Mouse (Mus musculus): ENCODE measurements around the gene Chmp4b. TPM values are rescaled to one million over a fixed set of nuclear protein-coding genes. Genes with fewer than 3 reads are reported as not detected.

Gene Chmp4b
- polyA plus RNA-seq, 2 experiments from 2014 or later: 5.9 to 6.3 TPM

DNA sequence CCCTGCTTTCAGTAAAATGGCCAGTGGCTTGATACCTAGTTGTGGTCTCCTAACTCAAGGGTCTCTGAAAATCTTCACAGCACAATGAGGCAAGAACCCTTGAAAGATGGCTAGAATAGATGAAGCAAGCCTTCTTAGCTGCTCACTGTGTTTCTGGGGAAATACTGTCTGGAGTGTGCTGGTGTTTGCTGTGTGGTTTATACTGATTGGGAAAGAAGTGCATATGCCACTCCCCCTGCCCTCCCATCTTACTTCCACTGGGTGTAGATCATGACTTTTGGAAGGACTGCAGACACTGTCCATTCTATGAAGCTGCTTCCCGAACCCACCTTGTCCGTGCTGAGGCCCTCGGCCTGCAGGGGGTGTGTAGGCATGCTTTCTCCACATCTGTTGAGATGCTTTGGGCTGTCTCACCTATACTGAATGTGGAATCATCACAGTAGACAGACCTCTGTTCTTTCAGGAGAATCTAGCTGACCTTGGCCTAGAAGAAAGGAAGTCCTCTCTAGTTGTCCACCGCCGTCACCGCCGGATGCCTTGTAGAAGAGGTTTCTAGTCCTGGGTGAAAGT lies 33.5 kb downstream of the Chmp4b start:
- no peak for ATAC-seq

DNA sequence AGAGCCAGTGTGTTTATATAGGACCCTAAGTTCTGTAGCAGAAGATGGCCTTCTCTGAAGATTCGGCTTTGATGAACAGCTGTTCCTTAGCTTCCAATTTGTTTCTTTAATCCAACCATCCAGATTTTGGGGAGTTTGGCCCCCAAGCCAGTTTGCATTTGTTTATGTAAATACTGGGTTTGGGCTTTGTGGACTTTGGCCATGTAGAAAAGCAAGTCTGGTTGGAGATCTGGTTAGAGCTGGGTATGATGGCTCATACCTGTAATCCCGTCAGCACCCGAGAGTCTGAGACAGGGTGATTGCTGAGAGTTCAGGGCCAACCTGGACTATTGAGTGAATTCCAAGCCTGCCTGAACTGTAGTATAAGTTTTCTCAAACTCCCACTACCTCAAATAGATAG lies 34.3 kb downstream of the Chmp4b start:
- no peak for ATAC-seq

DNA sequence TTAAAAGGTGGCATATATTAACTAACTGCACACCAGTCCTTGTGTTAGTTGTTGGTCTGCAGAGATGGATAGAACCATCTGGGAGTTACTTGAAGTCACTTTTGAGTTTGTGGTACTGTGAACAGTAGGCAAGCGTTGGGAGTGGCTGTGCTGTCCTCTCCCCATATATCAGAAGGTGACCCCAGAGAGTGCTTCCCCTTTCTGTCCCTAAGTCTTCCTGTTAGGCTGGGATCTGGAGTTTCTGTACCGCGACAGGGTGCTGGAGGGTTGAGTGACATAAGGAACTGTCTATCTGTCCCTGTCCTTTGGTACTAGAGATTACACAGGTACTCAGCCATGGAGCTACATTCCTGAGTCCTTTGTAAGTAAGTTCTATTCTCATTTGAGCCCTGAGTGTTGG lies 35.3 kb downstream of the Chmp4b start:
- no peak for ATAC-seq

DNA sequence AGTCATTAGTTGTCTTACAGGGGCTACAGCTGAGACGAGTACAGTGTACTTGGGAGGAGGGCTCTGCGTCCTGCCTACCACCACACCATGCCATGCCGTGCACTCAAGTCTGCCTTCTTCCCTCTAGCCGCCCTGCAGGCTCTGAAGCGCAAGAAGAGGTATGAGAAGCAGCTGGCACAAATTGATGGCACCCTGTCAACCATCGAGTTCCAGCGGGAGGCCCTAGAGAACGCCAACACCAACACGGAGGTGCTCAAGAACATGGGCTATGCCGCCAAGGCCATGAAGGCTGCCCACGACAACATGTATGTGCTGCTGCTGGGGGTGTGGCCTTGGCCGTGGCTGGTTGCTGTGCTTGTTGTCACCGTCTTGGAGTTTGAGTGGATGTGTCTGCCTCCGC lies 37.9 kb downstream of the Chmp4b start:
- no peak for ATAC-seq

DNA sequence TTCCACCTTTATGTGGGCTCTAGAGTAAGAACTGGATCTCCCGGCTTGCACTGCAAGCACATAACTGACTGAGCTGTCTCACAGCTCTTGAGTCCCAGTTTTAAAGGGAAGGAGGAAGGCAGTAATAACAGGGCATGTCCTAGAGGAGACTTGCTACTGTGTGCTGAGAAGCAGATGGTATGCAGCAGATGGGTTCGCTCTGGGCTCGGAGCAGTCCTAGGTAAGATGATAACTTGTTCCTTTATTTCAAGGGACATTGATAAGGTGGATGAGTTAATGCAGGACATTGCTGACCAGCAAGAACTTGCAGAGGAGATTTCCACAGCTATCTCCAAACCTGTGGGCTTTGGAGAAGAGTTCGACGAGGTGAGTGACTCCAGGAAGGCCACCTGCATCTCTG lies 39.5 kb downstream of the Chmp4b start:
- no peak for ATAC-seq

DNA sequence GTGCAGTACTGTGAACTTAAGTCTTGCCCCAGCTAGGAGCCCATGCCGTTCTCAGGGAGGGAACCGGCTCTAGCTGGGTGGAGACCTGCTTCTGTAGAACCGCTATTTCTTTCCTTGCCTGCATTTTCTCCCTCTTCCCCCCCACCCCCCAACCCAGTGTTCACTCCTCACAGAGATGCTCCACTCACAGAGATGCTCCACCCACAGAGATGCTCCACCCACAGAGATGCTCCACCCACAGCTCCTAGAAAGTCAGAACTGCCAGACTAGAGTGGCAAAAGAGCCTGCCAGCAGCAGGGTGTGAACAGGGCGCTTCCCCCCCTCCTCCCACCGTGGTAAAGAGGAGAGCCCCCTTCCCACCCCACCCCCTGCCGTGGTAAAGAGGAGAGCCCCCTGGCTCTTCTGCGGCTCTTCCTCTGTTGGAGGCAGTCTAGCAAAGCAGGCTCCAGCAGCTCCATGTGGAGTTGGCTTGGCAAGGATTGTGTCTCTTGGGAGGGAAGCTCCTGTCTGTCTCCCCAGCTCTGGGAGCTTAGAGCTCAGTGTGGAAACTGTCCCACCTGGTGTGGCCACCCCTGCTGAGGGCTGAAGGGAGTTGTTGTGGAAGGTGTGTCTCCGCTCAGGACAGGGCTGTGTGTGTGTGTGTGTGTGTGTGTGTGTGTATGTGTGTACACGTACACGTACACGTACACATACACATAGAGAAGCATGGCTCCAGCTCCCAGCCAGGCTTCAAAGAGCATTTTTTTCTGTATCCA lies 41.9 kb downstream of the Chmp4b start:
- ATAC-seq: no peak

DNA sequence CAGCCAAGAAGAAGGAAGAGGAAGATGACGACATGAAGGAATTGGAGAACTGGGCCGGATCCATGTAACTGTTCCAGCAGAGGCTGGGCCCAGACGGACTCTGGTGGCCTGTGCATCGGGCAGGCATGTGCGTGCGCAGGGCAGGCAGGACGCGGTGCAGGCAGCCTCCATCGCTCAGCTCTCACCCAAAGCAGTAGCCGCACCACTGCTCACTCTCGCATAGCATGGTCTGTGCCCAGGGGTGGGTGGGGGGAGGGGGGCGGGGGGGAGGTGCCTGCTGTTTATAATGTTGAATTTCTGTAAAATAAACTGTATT lies 42.4 kb downstream of the Chmp4b start:
- no peak for ATAC-seq

DNA sequence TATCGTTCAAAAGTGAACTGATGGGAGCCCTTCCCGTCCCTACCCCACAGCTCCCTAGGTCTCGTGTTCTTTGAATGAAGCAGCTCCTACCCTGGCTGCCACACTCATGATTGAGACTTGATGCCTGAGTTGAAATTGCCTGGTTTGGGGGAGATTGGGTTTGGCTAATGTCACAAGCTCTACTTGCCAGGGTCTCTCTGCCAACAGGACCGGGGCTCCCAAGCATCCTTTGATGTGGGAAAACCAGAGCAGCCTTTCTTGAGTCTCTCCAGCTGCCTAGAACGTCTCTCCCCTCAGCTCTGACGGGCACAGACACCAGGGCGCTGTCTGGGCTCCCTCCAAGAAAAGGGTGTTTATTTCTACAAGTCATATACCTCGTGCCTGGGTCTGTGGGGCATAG lies 44.2 kb downstream of the Chmp4b start:
- no peak for ATAC-seq

DNA sequence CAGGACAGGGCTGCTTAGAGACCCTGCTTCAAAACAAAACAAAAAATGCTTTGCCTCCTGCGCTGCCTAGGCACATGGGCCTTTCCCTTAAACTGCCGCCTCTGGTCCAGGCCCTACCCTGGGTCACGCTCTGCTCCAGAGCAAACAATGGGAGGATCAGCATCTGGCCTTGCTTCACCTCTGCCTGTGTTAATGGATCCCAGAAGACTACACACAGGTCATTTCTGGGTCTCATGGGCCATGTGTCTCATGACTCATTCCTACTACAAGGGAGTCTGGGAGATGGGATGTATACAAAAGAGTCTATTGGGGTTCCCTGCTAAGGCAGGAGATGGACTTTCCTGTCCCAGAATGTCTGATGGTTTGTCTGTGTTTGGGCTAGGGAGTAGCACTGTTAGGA lies 45.2 kb downstream of the Chmp4b start:
- ATAC-seq: no peak

DNA sequence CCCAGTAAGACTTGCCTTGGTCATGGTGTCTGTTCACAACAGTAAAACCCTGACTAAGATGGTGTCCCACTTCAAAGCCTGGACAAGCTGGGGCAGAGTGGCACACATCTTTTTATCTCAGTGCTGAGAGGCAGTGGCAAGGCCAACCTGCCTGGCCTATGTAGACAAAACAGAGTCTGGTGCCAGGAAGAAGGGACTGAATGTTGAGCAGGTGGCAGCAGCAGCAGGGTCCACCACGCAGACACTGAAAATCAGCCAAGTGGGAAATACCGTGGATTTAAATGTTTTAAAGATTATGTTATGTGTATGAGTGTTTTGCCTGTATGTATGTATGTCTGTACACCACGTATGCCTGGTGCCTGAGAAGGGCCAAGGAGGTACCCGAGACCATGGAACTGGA lies 47.9 kb downstream of the Chmp4b start:
- no peak for ATAC-seq

DNA sequence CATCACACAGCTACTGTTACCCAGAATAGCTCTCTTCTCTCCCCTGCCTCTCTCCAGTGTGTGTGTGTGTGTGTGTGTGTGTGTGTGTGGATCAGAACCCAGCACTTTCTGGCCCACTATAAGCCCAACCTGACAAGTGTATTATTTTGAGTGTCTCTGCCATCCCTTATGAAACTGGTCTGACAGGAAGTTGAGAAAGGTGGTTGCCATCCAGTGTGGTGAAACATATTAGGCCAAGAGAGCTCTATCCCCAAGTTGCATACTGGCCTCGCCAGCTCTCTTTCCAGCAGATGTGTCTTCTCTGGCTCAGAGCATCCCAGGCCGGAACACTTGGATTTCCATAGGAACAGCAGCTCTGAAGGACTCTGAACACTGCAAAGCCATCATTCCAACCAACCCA lies 48.7 kb downstream of the Chmp4b start:
- ATAC-seq: no peak

DNA sequence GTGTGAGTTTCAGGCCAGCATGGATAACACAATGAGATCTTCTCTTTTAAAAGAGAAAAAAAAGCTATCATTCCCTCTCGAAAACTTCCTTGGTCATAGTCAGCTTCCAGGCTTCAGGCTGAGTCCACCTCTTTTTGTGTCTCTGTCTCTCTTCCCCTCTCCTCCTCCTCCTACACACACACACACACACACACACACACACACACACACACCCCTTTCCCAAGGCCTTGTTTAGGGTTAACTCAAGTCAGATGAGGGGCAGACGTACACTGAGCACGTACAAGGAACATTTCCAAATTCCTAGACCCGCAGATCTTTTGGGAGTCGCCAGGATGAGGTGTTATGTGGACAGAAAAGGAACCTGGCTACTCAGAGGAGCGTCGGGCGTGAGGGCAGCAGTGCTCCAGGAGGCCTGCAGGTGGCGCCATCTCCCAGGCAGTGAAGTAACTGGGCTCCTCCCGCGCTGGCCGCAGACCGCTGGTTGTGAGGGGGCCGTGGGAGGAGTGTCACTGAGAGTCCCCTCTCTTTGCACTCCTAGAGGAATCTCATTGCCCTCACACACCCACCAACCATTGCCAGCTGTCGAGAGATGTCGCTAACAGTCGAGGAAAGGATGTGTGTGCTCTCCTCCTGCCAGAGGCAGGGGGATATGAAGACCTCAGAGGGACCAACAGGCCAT lies 51.3 kb downstream of the Chmp4b start:
- no peak for ATAC-seq

DNA sequence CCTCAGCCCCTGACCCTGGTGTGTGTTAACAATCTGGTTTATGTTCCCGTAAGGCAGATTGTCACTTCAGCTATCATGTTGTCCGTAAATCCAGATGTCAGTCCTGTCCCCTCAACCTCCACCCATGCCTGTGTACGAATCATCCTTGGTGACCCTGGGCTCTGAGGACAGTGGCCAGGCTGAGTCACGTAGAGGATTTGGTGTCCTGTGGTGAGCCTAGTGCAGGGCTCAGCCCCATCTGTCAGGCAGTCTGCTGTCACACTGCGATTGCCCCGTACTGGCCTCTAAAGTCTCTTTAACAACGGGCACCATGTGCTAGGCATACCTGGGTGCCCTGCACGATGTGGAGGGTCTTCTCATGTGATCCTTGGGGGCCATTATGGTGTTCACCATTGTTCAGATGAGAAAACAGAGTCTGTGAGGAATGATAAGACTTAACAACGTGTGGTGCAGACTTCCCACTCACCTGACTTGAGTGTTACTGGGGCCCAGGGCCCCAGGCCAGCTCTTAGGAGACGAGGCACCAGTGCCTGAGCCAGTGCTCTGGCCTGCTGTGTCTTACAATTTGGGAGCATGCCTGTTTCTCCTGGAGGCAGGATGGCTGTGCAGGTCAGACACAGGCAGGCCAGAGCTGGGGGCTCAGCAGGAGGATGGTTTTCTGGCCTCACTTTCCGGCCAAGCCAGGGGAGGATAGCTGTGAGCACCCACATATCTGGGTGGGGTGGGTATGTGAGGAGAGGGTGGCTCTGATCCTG lies 55.2 kb downstream of the Chmp4b start:
- ATAC-seq: no peak

DNA sequence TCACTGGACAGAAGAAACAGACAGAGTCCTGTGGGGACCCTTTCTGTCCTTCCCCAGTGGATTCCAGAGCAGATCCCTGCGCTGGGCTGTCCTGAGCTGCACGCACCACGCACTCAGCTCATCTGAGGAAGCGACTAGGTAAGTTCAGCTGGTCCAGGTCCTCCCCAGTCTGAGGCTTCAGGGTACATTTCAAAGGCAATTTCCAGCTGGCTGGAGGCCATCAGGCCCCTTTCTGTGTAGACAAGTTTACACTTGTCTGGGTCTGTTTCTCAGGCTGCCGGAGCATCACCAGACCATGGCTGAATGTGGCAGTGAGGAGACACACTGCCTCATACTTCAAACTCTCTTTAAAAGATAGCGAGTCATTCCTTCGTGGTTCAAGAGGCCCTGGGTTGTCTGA lies 55.8 kb downstream of the Chmp4b start:
- ATAC-seq: no peak

DNA sequence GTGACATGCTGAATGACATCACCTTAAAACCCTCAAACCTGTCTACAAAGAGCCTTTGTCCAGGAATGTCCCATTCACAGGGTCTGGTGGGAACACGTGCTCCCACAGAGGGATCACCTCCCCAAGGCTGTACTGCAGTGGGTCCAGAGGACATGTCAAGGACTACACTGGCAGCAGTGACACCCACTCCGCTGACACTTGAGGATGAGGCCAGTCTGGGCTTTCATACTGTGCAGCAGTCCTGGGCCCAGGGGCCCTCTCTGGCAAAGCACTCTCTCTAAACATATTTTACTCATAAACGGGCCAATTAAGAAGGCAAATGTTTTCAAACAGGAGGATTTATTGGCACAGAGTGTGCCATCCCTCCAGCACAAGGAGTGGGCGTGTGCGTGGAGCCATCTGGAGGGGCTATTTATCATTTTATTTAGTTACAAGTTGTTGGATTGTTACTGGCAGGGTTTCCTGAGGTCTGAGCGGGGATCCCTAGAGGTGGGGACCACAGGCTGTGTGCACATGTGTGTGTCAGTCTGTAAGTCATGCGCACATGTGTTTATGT lies 56.4 kb downstream of the Chmp4b start:
- no peak for ATAC-seq

DNA sequence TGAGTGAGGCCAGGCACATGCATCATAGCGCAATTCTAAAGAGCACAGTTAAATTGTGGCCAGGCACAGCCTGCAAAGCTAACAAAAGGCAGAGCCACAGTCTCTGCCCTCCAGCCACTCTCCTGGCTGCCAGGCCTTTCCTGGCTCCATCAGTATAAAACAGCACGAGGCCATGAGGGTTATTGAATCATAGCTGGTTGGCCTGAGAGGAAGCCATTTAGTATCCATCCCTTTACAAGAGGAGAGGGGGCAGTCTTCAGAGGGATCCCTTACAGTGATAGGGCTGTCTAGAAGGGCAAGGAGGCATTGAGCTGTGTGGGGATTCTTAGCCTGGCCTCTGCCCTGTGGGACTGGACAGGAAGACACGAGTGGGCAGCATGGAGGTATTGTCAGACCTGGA lies 60.2 kb downstream of the Chmp4b start:
- no peak for ATAC-seq

DNA sequence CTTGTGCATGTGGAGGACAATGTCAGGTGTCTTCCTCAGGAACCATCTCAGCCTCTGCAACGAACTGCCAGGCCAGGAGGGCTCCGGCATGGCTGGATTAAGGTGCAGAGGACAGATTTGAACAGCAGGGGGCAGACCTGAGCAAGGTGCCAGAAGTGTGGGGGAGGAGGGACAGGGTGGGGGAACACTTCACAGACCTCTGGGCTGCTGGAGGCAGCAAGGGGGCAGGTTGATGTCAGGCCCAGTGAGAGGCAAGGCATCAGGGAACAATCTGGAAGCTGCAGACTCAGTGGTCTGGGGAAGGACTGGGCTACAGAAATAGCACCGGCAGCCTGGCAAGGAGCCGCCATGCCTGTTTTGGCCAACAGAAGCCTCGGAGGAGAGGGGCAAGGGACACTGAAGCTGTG lies 60.8 kb downstream of the Chmp4b start:
- no peak for ATAC-seq

DNA sequence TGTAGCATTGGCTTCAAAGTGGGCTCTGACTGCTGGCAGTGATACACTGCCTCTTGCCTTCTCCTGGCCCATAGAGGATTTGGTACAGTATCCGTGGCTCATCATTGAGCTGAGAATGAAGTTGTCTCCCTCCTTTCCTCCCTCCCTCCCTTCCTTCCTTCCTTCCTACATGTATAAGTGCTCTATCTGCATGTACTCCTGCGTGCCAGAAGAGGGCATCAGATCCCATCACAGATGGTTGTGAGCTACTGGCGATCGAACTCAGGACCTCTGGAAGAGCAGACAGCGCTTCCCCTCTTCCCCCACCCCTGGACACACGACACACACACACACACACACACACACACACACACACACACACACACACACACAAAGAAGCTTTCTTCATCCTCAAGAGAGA lies 61.6 kb downstream of the Chmp4b start:
- ATAC-seq: no peak

DNA sequence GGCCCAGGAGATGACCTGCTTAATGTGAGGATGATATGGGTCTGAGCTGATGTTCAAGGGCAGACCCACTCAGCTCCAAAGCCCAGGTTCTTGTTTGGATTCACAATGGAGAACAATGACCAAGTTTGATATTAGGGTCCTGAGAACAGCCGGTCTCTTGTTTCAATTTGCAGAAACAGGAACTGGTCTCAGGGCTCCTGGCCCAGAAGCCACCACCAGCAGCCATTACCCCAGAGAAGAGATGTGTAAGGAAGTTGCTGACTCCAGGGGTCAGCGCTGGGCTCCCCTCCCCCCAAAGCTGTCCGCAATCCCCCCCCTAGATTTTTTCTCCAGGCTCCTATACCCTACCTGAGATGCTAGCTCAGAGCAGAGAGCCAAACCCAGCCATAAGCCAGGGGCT lies 62.5 kb downstream of the Chmp4b start:
- ATAC-seq: no peak

DNA sequence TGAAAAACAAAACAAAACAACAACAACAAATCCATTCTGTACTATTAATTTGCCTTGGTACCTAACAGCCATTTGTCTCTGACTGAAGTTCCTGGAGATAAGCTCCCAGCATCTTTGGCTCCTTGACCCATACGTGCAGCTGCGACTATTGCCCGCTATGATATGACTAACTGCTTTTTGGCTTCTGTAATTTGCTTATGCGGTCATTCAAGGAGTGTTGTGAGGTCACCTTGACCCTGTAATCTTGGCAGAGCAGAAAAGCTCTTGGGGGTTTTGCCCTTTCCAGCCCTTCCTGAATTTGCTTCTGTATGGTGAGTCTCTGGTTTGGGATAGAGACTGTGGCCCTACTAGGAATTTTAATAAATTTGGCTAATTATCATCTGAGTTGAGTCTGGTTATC lies 65.1 kb downstream of the Chmp4b start:
- ATAC-seq: no peak

DNA sequence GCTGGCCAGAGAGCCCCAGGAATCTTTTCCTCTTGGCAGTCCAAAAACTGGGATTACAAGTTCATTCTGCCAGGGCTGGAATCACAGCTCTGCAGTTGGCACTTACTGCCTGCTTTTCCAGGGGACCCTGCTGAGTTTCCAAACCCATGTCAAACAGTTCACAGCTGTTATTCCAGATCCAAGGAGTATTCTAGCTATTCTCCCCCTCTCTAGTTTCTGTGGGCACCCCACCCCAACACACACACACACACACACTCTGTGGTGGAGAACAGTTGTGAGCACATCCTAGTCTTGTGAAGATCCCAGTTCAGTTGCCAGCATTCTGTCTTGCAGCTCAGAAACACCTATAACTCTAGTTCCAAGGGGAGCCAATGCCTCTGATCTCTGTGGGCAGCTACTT lies 65.6 kb downstream of the Chmp4b start:
- ATAC-seq: no peak

DNA sequence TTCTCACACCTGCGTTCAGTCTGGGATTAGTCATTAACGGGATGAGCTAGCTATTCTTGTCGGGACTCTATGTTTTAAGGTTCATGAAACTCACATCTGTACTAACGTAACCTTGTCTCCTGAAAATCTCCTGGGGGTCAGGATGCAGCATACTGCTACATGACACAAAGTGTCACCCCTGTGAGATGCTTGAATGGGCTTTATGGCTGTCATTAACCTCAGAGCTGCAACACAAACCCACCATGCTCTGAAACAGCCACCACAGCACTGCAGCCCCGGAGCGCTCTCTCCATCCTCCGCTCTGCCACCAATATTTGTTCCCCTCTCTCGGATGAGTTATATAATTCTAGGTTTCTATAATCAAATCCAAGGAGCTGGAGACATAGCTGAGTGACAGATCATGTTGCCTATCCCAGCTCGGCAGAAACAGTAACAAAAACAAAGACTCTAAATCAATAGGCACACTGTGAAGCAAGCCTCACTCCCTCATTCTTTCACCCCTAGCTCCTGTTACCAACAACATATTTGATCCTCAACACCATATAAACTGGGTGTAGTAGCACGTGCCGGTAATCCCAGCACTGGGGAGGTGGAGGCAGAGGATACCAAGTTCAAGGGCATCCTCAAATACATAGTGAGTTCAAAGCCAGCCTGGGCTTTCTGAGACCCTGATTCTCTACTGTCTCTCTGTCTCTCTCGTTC lies 67.5 kb downstream of the Chmp4b start:
- no peak for ATAC-seq

DNA sequence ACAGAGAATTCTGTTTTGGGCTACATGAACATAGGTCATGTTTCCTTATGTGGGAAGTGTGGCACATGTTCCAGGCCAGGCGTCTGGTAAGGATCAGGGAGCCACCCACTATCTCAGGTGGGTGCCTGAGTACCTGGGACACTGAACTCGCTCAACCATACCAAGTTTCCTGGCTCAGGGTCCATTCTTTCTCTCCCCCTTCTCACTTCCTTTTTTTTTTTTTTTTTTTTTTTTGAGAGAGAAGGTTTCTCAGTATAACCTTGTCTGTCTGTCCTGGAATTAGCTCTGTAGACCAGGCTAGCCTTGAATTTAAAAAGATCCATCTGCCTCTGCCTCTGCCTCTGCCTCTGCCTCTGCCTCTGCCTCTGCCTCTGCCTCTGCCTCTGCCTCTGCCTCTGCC lies 68.8 kb downstream of the Chmp4b start:
- no peak for ATAC-seq

All from activated CD4-positive, CD25-positive, alpha-beta regulatory T cell, adult 4 months (primary cell).